Mouse (Mus musculus): Measurements from ENCODE around the gene Asic2. TPM values are rescaled to one million over a fixed set of nuclear protein-coding genes. Genes with fewer than 3 reads are reported as not detected.

The Asic2 gene
- total RNA-seq, 2 experiments from 2014 or later: 52.8 to 57.6 TPM

GRCm38 (mm10) chr11:81489144-81489735, 479.0 kb downstream of the Asic2 start:
- no peak for DNase-seq
- intact Hi-C loops (cut with DNase I): no loop called here

GRCm38 (mm10) chr11:81488681-81489080, 479.6 kb downstream of the Asic2 start:
- intact Hi-C loops (cut with DNase I): no loop called here
- DNase-seq: no peak

- intact Hi-C loops (cut with DNase I): no loop called here
- peak; percentile 25 for DNase-seq
These were observed 481.9 kb downstream of the Asic2 start for GRCm38 (mm10) chr11:81486265-81486940.

GRCm38 (mm10) chr11:81481198-81481597, 487.1 kb downstream of the Asic2 start:
- peak; percentile 41 for DNase-seq
- intact Hi-C loops (cut with DNase I): no loop called here

GRCm38 (mm10) chr11:81476231-81476630, 492.0 kb downstream of the Asic2 start:
- no peak for DNase-seq
- intact Hi-C loops (cut with DNase I): no loop called here

GRCm38 (mm10) chr11:81474121-81474520, 494.1 kb downstream of the Asic2 start:
- peak; percentile 45 for DNase-seq
- intact Hi-C loops (cut with DNase I): no loop called here

GRCm38 (mm10) chr11:81462199-81462598, 506.1 kb downstream of the Asic2 start:
- peak; percentile 71 for DNase-seq
- intact Hi-C loops (cut with DNase I): no loop called here

- DNase-seq: no peak
- intact Hi-C loops (cut with DNase I): no loop called here
These were observed 506.5 kb downstream of the Asic2 start for GRCm38 (mm10) chr11:81461748-81462147.

- DNase-seq: peak; percentile 60
- intact Hi-C loops (cut with DNase I): no loop called here
These were observed 513.3 kb downstream of the Asic2 start for GRCm38 (mm10) chr11:81454921-81455320.

GRCm38 (mm10) chr11:81454111-81454510, 514.1 kb downstream of the Asic2 start:
- DNase-seq: peak; percentile 29

GRCm38 (mm10) chr11:81449271-81449705, 519.0 kb downstream of the Asic2 start:
- intact Hi-C loops (cut with DNase I): no loop called here
- no peak for DNase-seq

More at GRCm38 (mm10) chr11:81454111-81454510, 514.1 kb downstream of the Asic2 start:
- intact Hi-C loops (cut with DNase I): no loop called here

- DNase-seq: no peak
- intact Hi-C loops (cut with DNase I): no loop called here
These were observed 521.9 kb downstream of the Asic2 start for GRCm38 (mm10) chr11:81446347-81446746.

GRCm38 (mm10) chr11:81426857-81427256, 541.4 kb downstream of the Asic2 start:
- peak; percentile 18 for DNase-seq
- intact Hi-C loops (cut with DNase I): no loop called here

- no peak for DNase-seq
- intact Hi-C loops (cut with DNase I): no loop called here
These were observed 549.1 kb downstream of the Asic2 start for GRCm38 (mm10) chr11:81419112-81419511.

GRCm38 (mm10) chr11:81418027-81418426, 550.2 kb downstream of the Asic2 start:
- intact Hi-C loops (cut with DNase I): no loop called here
- DNase-seq: no peak

GRCm38 (mm10) chr11:81416319-81416718, 551.9 kb downstream of the Asic2 start:
- no peak for DNase-seq
- intact Hi-C loops (cut with DNase I): no loop called here

GRCm38 (mm10) chr11:81414596-81414995, 553.7 kb downstream of the Asic2 start:
- intact Hi-C loops (cut with DNase I): no loop called here
- no peak for DNase-seq

- no peak for DNase-seq
- intact Hi-C loops (cut with DNase I): no loop called here
These were observed 557.0 kb downstream of the Asic2 start for GRCm38 (mm10) chr11:81411251-81411650.

- DNase-seq: no peak
- intact Hi-C loops (cut with DNase I): no loop called here
These were observed 562.3 kb downstream of the Asic2 start for GRCm38 (mm10) chr11:81405951-81406350.

GRCm38 (mm10) chr11:81402263-81402662, 566.0 kb downstream of the Asic2 start:
- no peak for DNase-seq
- intact Hi-C loops (cut with DNase I): no loop called here

- peak; percentile 24 for DNase-seq
- intact Hi-C loops (cut with DNase I): no loop called here
These were observed 575.4 kb downstream of the Asic2 start for GRCm38 (mm10) chr11:81392855-81393254.

GRCm38 (mm10) chr11:81386185-81386584, 582.1 kb downstream of the Asic2 start:
- DNase-seq: no peak
- intact Hi-C loops (cut with DNase I): no loop called here
